Mouse (Mus musculus) CH12.LX (cell line): ENCODE data around the gene Tkt. TPM values are rescaled to one million over a fixed set of nuclear protein-coding genes. Genes with fewer than 3 reads are reported as not detected.

Source experiments
- DNase-seq: peaks from one replicate; pipeline ENCODE4 v3.0.0-alpha.2; 2013; ENCODE audit errors: extremely low read depth
- H3K27ac ChIP-seq: 2 replicates; pipeline ENCODE4 v1.5.1; 2012; ENCODE audit warnings: low read depth, mild to moderate bottlenecking, control low read depth, moderate library complexity; ENCODE audit not compliant: insufficient read depth
- H3K27me3 ChIP-seq: replicated peaks from 2 replicates; pipeline ENCODE3; 2012; ENCODE audit warnings: inconsistent platforms
- H3K36me3 ChIP-seq, 2 experiments: replicated peaks in 1 of 2; 2 replicates each; pipeline versions ENCODE3 to v1.6.1; 2012; ENCODE audit warnings: inconsistent platforms in 1 of 2, low read length in 1 of 2, mild to moderate bottlenecking in 1 of 2, mixed read lengths in 1 of 2, moderate library complexity in 1 of 2; ENCODE audit not compliant: control insufficient read depth in 1 of 2, insufficient read depth in 1 of 2
- H3K4me1 ChIP-seq, 2 experiments: 2 replicates each; pipeline ENCODE4 v1.6.1; 2012; ENCODE audit warnings: inconsistent platforms in 1 of 2, moderate library complexity in 1 of 2; ENCODE audit not compliant: insufficient read depth in 2 of 2, control insufficient read depth in 1 of 2
- H3K4me2 ChIP-seq: 2 replicates; pipeline ENCODE4 v1.6.1; 2012; ENCODE audit warnings: low read depth, mild to moderate bottlenecking, control low read depth; ENCODE audit not compliant: poor library complexity, insufficient read depth, severe bottlenecking
- H3K4me3 ChIP-seq, 3 experiments: fragments of 150-350 bp in 1 of 3; sonication (generic) in 1 of 3; replicated peaks in 1 of 3; 2 replicates each; pipeline versions ENCODE3 to v1.5.1; 2011 to 2012; ENCODE audit warnings: low read depth in 2 of 3, low read length in 2 of 3, mild to moderate bottlenecking in 2 of 3, moderate library complexity in 2 of 3, control low read depth in 1 of 3, improper control_type of control experiment in 1 of 3, inconsistent platforms in 1 of 3, mixed read lengths in 1 of 3; ENCODE audit not compliant: poor library complexity in 1 of 3
- H3K79me2 ChIP-seq: replicated peaks from 2 replicates; pipeline ENCODE4 v1.6.1; 2012; ENCODE audit warnings: mild to moderate bottlenecking, moderate library complexity; ENCODE audit not compliant: control insufficient read depth, poor library complexity, insufficient read depth, severe bottlenecking; ENCODE audit errors: extremely low read depth
- H3K9ac ChIP-seq: 2 replicates; pipeline ENCODE4 v1.6.1; 2012; ENCODE audit warnings: low read depth, mild to moderate bottlenecking, control low read depth, moderate library complexity; ENCODE audit not compliant: insufficient read depth
- H3K9me3 ChIP-seq: replicated peaks from 2 replicates; pipeline ENCODE3; 2012; ENCODE audit warnings: low read length, inconsistent platforms, mixed read lengths
- BHLHE40 ChIP-seq: IDR thresholded peaks from 2 replicates; pipeline ENCODE4 v1.6.1; 2011; ENCODE audit warnings: mild to moderate bottlenecking, low read depth, low read length, improper control_type of control experiment
- CHD1 ChIP-seq: IDR thresholded peaks from 2 replicates; pipeline ENCODE4 v1.6.1; 2012; ENCODE audit warnings: low read depth, low read length, improper control_type of control experiment, inconsistent platforms
- CTCF ChIP-seq, 2 experiments: IDR thresholded peaks in 1 of 2; conservative IDR thresholded peaks in 1 of 2; 2 replicates each; pipeline ENCODE4 v1.5.1; 2011 to 2012; ENCODE audit warnings: low read depth in 2 of 2, low read length in 2 of 2, improper control_type of control experiment in 1 of 2, inconsistent platforms in 1 of 2, mild to moderate bottlenecking in 1 of 2, moderate library complexity in 1 of 2
- E2F4 ChIP-seq: IDR thresholded peaks from 2 replicates; pipeline ENCODE4 v1.6.1; 2011; ENCODE audit warnings: low read depth, low read length, improper control_type of control experiment; ENCODE audit not compliant: insufficient replicate concordance
- EP300 ChIP-seq: IDR thresholded peaks from 2 replicates; pipeline ENCODE4 v1.6.1; 2011; ENCODE audit warnings: low read length, improper control_type of control experiment
- ETS1 ChIP-seq: conservative IDR thresholded peaks from 2 replicates; pipeline ENCODE4 v1.6.1; 2012; ENCODE audit warnings: low read depth, mild to moderate bottlenecking, inconsistent platforms, low read length, improper control_type of control experiment, moderate library complexity
- GABPA ChIP-seq: IDR thresholded peaks from 2 replicates; pipeline ENCODE4 v1.6.1; 2012; ENCODE audit warnings: low read depth, low read length, improper control_type of control experiment, inconsistent platforms; ENCODE audit not compliant: insufficient replicate concordance
- MAFK ChIP-seq: IDR thresholded peaks from 2 replicates; pipeline ENCODE4 v1.6.1; 2011; ENCODE audit warnings: low read length, improper control_type of control experiment; ENCODE audit not compliant: insufficient replicate concordance
- MAZ ChIP-seq: IDR thresholded peaks from 2 replicates; pipeline ENCODE4 v1.6.1; 2012; ENCODE audit warnings: low read depth, mild to moderate bottlenecking, inconsistent platforms, low read length, improper control_type of control experiment, moderate library complexity
- MEF2A ChIP-seq: IDR thresholded peaks from 2 replicates; pipeline ENCODE4 v1.6.1; 2014; ENCODE audit warnings: low read depth, mild to moderate bottlenecking, inconsistent platforms, low read length, improper control_type of control experiment, borderline replicate concordance
- MXI1 ChIP-seq: IDR thresholded peaks from 2 replicates; pipeline ENCODE4 v1.6.1; 2011; ENCODE audit warnings: mild to moderate bottlenecking, low read depth, low read length, improper control_type of control experiment
- MYC ChIP-seq: IDR thresholded peaks from 2 replicates; pipeline ENCODE4 v1.6.1; 2011; ENCODE audit warnings: low read depth, mild to moderate bottlenecking, improper control_type of control experiment, low read length
- NELFE ChIP-seq: IDR thresholded peaks from 2 replicates; pipeline ENCODE4 v1.6.1; 2011; ENCODE audit warnings: low read depth, low read length, improper control_type of control experiment
- NRF1 ChIP-seq: IDR thresholded peaks from 2 replicates; pipeline ENCODE4 v1.6.1; 2014; ENCODE audit warnings: low read depth, mild to moderate bottlenecking, inconsistent platforms, low read length, improper control_type of control experiment, moderate library complexity
- PAX5 ChIP-seq: IDR thresholded peaks from 2 replicates; pipeline ENCODE4 v1.6.1; 2012; ENCODE audit warnings: low read length, inconsistent platforms, mixed read lengths
- RCOR1 ChIP-seq: conservative IDR thresholded peaks from 2 replicates; pipeline ENCODE4 v1.6.1; 2012; ENCODE audit warnings: low read depth, mild to moderate bottlenecking, inconsistent platforms, low read length, improper control_type of control experiment
- SMC3 ChIP-seq: IDR thresholded peaks from 2 replicates; pipeline ENCODE4 v1.6.1; 2011; ENCODE audit warnings: low read depth, low read length, improper control_type of control experiment
- TBP ChIP-seq: conservative IDR thresholded peaks from 2 replicates; pipeline ENCODE4 v1.6.1; 2011; ENCODE audit warnings: low read depth, low read length, improper control_type of control experiment
- TCF12 ChIP-seq: IDR thresholded peaks from 2 replicates; pipeline ENCODE4 v1.6.1; 2014; ENCODE audit warnings: low read depth, mild to moderate bottlenecking, inconsistent platforms, low read length, improper control_type of control experiment
- UBTF ChIP-seq: IDR thresholded peaks from 2 replicates; pipeline ENCODE4 v1.6.1; 2012; ENCODE audit warnings: low read depth, mild to moderate bottlenecking, inconsistent platforms, low read length, improper control_type of control experiment, moderate library complexity
- USF1 ChIP-seq: IDR thresholded peaks from 2 replicates; pipeline ENCODE4 v1.6.1; 2014; ENCODE audit warnings: low read depth, mild to moderate bottlenecking, inconsistent platforms, low read length, improper control_type of control experiment
- USF2 ChIP-seq: conservative IDR thresholded peaks from 2 replicates; pipeline ENCODE4 v1.6.1; 2011; ENCODE audit warnings: low read depth, low read length, improper control_type of control experiment
- ZKSCAN1 ChIP-seq: IDR thresholded peaks from 2 replicates; pipeline ENCODE4 v1.6.1; 2012; ENCODE audit warnings: low read depth, inconsistent platforms, low read length, improper control_type of control experiment, borderline replicate concordance
- ZMIZ1 ChIP-seq: IDR thresholded peaks from 2 replicates; pipeline ENCODE4 v1.6.1; 2012; ENCODE audit warnings: low read depth, mild to moderate bottlenecking, inconsistent platforms, low read length, improper control_type of control experiment
- dilution Hi-C: fragments of 300-500 bp; cut with MboI; formaldehyde crosslinking; loops from 2 replicates; pipeline ENCODE4 v1.14.3; 2020; ENCODE audit warnings: low sequenced_read_pairs; ENCODE audit not compliant: extremely low pct_unique_long_range_greater_than_20kb, extremely low pct_ligation_motif_present
- in situ Hi-C: fragments of 300-500 bp; cut with MboI; formaldehyde crosslinking; loops from 3 replicates; pipeline ENCODE4 v1.14.3; 2019; ENCODE audit warnings: low sequenced_read_pairs, low pct_ligation_motif_present, low pct_unique_long_range_greater_than_20kb, mixed read lengths
- polyA plus RNA-seq: library from polyadenylated mRNA; unstranded; fragments of >175 nt; gene quantifications from 2 replicates; pipeline ENCODE4 v1.2.1, GENCODE M21; 2012; ENCODE audit warnings: low read depth; ENCODE audit not compliant: insufficient read length
- total RNA-seq, 2 experiments: library from RNA; depleted of rRNA; stranded (reverse); fragments of 300-350 nt in 1 of 2; fragments of >200 nt in 1 of 2; gene quantifications; 2 replicates each; pipeline ENCODE4 v1.2.3; 2012 to 2014

Tkt gene
- total and polyA plus RNA-seq, 3 experiments = 450 to 837 (median 456) TPM

- TF ChIP-seq CHD1 (no peak), MAFK (no peak), E2F4 (no peak), SMC3 (no peak), USF2 (peak; percentile 83), BHLHE40 (peak; percentile 89), MYC (peak; percentile 90), CTCF (conservative IDR thresholded peaks at IDR 0.05 in 1 of 2, IDR thresholded peaks at IDR 0.05 in 1 of 2; ENCODE audit: low read depth in 2 of 2, low read length in 2 of 2) (no peak), ETS1 (peak; percentile 87), RCOR1 (0 out of 2 replicates have a peak, but pooled peaks have one; percentile 40), PAX5 (no peak), NRF1 (no peak), UBTF (no peak), MXI1 (peak; percentile 64; the same call in 1 of the 2 replicates)
These were observed 59.5 kb downstream of the Tkt start (continued) for GRCm38 (mm10) chr14:30607696-30608095.

- in situ Hi-C loops (no loop called here), dilution Hi-C loops (no loop called here)
- Histone ChIP-seq H3K36me3 (peaks cover 58 to 91% of the 10 kb centered on the region in 2 experiments), H3K4me1 (peaks cover 67 to 84% of the 10 kb centered on the region in 2 experiments), H3K4me2 (peak overlapping the region; percentile 18; the same call in 1 of the 2 replicates), H3K9ac (no peak overlapping the region; the same call in 1 of the 2 replicates), H3K27ac (peak overlapping the region; percentile 61), H3K79me2 (peaks cover 22% of the 10 kb centered on the region), H3K9me3 (no peaks in the 10 kb centered on the region), H3K27me3 (no peaks in the 10 kb centered on the region), H3K4me3 (peak overlapping the region in 1 of 3 experiments; percentile 0)
- TF ChIP-seq GABPA (no peak), MYC (peak; percentile 32; the same call in 1 of the 2 replicates), EP300 (no peak), MAZ (no peak), NELFE (no peak), ZKSCAN1 (no peak), TBP (no peak), TCF12 (peak; percentile 64), USF1 (no peak), MEF2A (peak; percentile 50; the same call in 1 of the 2 replicates), ZMIZ1 (no peak), MXI1 (0 out of 2 replicates have a peak, but pooled peaks have one; percentile 31), ETS1 (peak; percentile 44), BHLHE40 (peak; percentile 97)
- DNase-seq = no peak
These were observed 60.0 kb downstream of the Tkt start for GRCm38 (mm10) chr14:30608176-30608575.
